Mouse (Mus musculus) erythroid progenitor cell, adult 5-6 weeks (primary cell): ENCODE results near the gene Kif15. TPM values are rescaled to one million over a fixed set of nuclear protein-coding genes. Genes with fewer than 3 reads are reported as not detected.

Experiments used
- ATAC-seq: replicated peaks from 2 replicates; pipeline ENCODE4 v1.8.0; 2016; ENCODE audit warnings: moderate number of reproducible peaks, mild to moderate bottlenecking, moderate TSS enrichment, inconsistent platforms; ENCODE audit not compliant: poor library complexity, low FRiP score, severe bottlenecking
- total RNA-seq, 2 experiments: library from RNA; stranded (forward) in 1 of 2; stranded (reverse) in 1 of 2; fragments of 150-400 nt in 1 of 2; fragments of 186-747, 209-891 nt in 1 of 2; gene quantifications; 2 replicates each; pipeline versions ENCODE4 v1.2.3 to v1.2.4; 2015 to 2017; ENCODE audit warnings: low replicate concordance in 2 of 2

The Kif15 gene
- total RNA-seq (2015; ENCODE audit: low replicate concordance) (408 and 434 TPM in 2 replicates), total RNA-seq (2017; ENCODE audit: low replicate concordance) (484 and 1,059 TPM in 2 replicates)

- ATAC-seq, result peak; percentile 91
These were observed at the start of gene Kif15, which contains the start of gene 1110059G10Rik for GRCm38 (mm10) chr9:122950643-122951475. Kif15 (plus strand) TSS chr9:122951046. 1110059G10Rik (minus strand) TSS chr9:122951000.

GRCm38 (mm10) chr9:122901047-122901446, 49.8 kb upstream of the Kif15 start:
- ATAC-seq, result no peak

GRCm38 (mm10) chr9:122902717-122903535, 47.9 kb upstream of the Kif15 start:
- ATAC-seq, result peak; percentile 42; the same call in 1 of the 2 replicates

GRCm38 (mm10) chr9:122922436-122922835, 28.4 kb upstream of the Kif15 start:
- no peak for ATAC-seq

GRCm38 (mm10) chr9:122922936-122923381, 27.9 kb upstream of the Kif15 start, which contains the start of gene Zfp105:
Zfp105 (plus strand) TSS chr9:122923072.
- ATAC-seq, result no peak

- no peak for ATAC-seq
These were observed 21.9 kb upstream of the Kif15 start for GRCm38 (mm10) chr9:122928915-122929314.

- 0 out of 2 replicates have a peak, but pooled peaks have one; percentile 25 for ATAC-seq
These were observed 47.8 kb downstream of the Kif15 start for GRCm38 (mm10) chr9:122998406-122999192.

- ATAC-seq, result no peak
These were observed 48.3 kb downstream of the Kif15 start for GRCm38 (mm10) chr9:122999193-122999586.

- no peak for ATAC-seq
These were observed 53.9 kb downstream of the Kif15 start for GRCm38 (mm10) chr9:123004718-123005117.

GRCm38 (mm10) chr9:123006071-123006470, 55.2 kb downstream of the Kif15 start:
- peak; percentile 56; the same call in 1 of the 2 replicates for ATAC-seq

- peak; percentile 93 for ATAC-seq
These were observed 70.3 kb downstream of the Kif15 start, which contains the start of gene Tmem42 for GRCm38 (mm10) chr9:123020995-123021631. Tmem42 (plus strand) TSS chr9:123021326.

- ATAC-seq, result no peak
These were observed 71.0 kb downstream of the Kif15 start for GRCm38 (mm10) chr9:123021636-123022379.

- ATAC-seq, result no peak
These were observed 73.4 kb downstream of the Kif15 start for GRCm38 (mm10) chr9:123024201-123024600.

GRCm38 (mm10) chr9:123031496-123032246, 80.8 kb downstream of the Kif15 start:
- no peak for ATAC-seq

GRCm38 (mm10) chr9:123034426-123034825, 83.6 kb downstream of the Kif15 start, which contains the start of gene Tgm4:
Tgm4 (plus strand) TSS chr9:123034726.
- ATAC-seq, result no peak

GRCm38 (mm10) chr9:123047665-123048064, 96.8 kb downstream of the Kif15 start:
- no peak for ATAC-seq

- no peak for ATAC-seq
These were observed 108.0 kb downstream of the Kif15 start for GRCm38 (mm10) chr9:123058724-123059292.
